Mouse (Mus musculus) cortical plate, adult 2 months (tissue): ENCODE measurements at regions not wholly inside any gene's neighbourhood (a gene's known extent, or its start where the extent isn't known, plus 50 kb on each side); places are given as distances from the start of the nearest gene placed in this dataset.

Experiments
- CTCF ChIP-seq: fragments of 200-500 bp; IDR thresholded peaks from 2 replicates; pipeline ENCODE4 v1.5.1; 2011; ENCODE audit warnings: mild to moderate bottlenecking, control low read depth, low read length; ENCODE audit not compliant: insufficient read depth; ENCODE audit errors: extremely low read depth
- POLR2A ChIP-seq: fragments of 200-500 bp; IDR thresholded peaks from 2 replicates; pipeline ENCODE4 v1.6.1; 2011; ENCODE audit warnings: mild to moderate bottlenecking, low read length, control low read depth; ENCODE audit not compliant: insufficient read depth; ENCODE audit errors: extremely low read depth

DNA sequence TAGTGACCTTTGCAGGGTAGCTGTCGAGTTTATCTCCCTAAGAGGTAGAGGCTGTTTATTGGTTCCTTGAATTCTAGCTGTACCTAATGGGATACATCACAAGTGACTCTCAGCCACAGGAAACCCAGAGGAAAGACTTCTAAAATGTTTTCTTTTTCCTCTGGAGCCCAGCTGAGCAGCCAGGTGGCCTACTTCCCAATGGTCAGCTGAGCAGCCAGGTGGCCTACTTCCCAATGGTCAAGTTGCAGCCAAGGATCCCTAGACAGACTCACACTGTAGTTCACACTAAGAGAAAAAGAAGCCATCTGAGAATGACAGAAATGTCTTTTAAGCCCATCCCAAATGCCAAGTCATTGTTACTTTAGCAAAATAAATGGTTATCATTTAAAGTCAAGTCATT lies 61.8 kb upstream of the Rbfox1 start:
- TF ChIP-seq POLR2A (no peak), CTCF (no peak)
